In the genomic region with DNA sequence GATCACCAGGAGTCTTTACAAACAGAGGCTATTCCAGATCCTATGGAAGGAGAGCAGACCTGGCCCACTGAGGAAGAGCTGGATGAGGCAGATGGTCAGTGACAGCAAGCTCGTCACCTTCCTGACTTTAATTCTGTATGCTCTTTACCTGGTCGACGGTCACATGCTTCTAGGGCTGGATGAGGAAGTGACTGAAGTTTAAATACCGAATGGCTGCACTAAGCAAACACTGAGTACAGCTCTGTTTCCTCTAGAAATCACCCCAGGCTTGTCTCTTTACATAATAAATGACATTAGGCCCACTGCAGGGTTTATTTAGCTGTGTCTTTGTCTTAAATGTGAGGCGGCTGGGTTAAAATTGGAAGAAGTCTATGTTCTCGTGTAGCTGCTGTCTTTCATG, we compare ENCODE assay signal across 28 mouse cellular contexts. TPM values are rescaled to one million over a fixed set of nuclear protein-coding genes. Genes with fewer than 3 reads are reported as not detected.
DNase-seq lines count a peak whose midpoint lies in the region; ATAC-seq and TF ChIP-seq lines count a peak whose summit lies in the region.
"Had no signal": no experiment of that assay in that cellular context is flagged by ENCODE, and none has a peak within 500 bp of the region (broad histone marks: within the 10 kb centered on the region; RNA-seq: fewer than 3 reads in every experiment).

No protein-coding gene starts in this region.

- H3K4me2 ChIP-seq in liver, embryonic 11.5 days = no peak overlapping the region
- H3K4me2 ChIP-seq in CH12.LX (ENCODE audit: insufficient read depth, low read depth, poor library complexity, severe bottlenecking) = no peak overlapping the region
- H3K4me2 ChIP-seq in intestine, embryonic 15.5 days (replicated peaks) = peak overlapping the region; percentile 97
- H3K4me2 ChIP-seq in stomach, embryonic 16.5 days (ENCODE audit: low read depth, low read length) = no peak overlapping the region
- H3K4me2 ChIP-seq: forebrain, embryonic 13.5 days; heart, embryonic 13.5 days; hindbrain, embryonic 15.5 days; limb, embryonic 13.5 days; midbrain, embryonic 15.5 days; neural tube, embryonic 15.5 days had no signal

- peaks cover 4% of the 10 kb centered on the region for H3K4me1 ChIP-seq in liver, adult 2 months (ENCODE audit: control insufficient read depth, insufficient read depth, low read length)
- peaks cover 10% of the 10 kb centered on the region for H3K4me1 ChIP-seq in liver, embryonic 11.5 days (replicated peaks; ENCODE audit: control insufficient read depth, insufficient read depth, low read length)
- H3K4me1 ChIP-seq in CH12.LX (ENCODE audit: control insufficient read depth in 1 of 2, insufficient read depth in 2 of 2) = peaks cover 5 to 65% of the 10 kb centered on the region in 2 experiments; a peak in 3 of 4 replicates
- H3K4me1 ChIP-seq in intestine, embryonic 15.5 days (replicated peaks) = peaks cover 17% of the 10 kb centered on the region
- H3K4me1 ChIP-seq in stomach, embryonic 16.5 days (ENCODE audit: control insufficient read depth, insufficient read depth, low read length) = peaks cover 14% of the 10 kb centered on the region

- TF ChIP-seq CTCF in liver, adult 2 months (IDR thresholded peaks at IDR 0.05; ENCODE audit: low read depth, low read length) = no peak
- no peak for TF ChIP-seq CTCF in CH12.LX (conservative IDR thresholded peaks at IDR 0.05 in 1 of 2, IDR thresholded peaks at IDR 0.05 in 1 of 2; ENCODE audit: low read depth in 2 of 2, low read length in 2 of 2)

- H3K9ac ChIP-seq in liver, adult 2 months (ENCODE audit: low read depth, low read length) = no peak overlapping the region
- H3K9ac ChIP-seq in liver, embryonic 11.5 days (ENCODE audit: low read depth, low read length) = no peak overlapping the region
- no peak overlapping the region for H3K9ac ChIP-seq in CH12.LX (ENCODE audit: insufficient read depth, low read depth)
- H3K9ac ChIP-seq in intestine, embryonic 15.5 days = no peak overlapping the region
- H3K9ac ChIP-seq in stomach, embryonic 16.5 days (ENCODE audit: low read length) = 0 out of 2 replicates have a peak overlapping the region, but pooled peaks have one; percentile 2
- H3K9ac ChIP-seq: forebrain, embryonic 13.5 days; heart, embryonic 13.5 days; hindbrain, embryonic 15.5 days; midbrain, embryonic 15.5 days; neural tube, embryonic 15.5 days had no signal

- H3K36me3 ChIP-seq in liver, adult 2 months (ENCODE audit: control insufficient read depth, insufficient read depth, low read length) = peaks cover 58% of the 10 kb centered on the region
- peaks cover 67% of the 10 kb centered on the region for H3K36me3 ChIP-seq in liver, embryonic 11.5 days (ENCODE audit: control insufficient read depth, insufficient read depth, low read length)
- H3K36me3 ChIP-seq in CH12.LX (replicated peaks in 1 of 2; ENCODE audit: control insufficient read depth in 1 of 2, insufficient read depth in 1 of 2, low read length in 1 of 2) = peaks cover 60 to 75% of the 10 kb centered on the region in 2 experiments
- peaks cover 37% of the 10 kb centered on the region for H3K36me3 ChIP-seq in intestine, embryonic 15.5 days
- H3K36me3 ChIP-seq in stomach, embryonic 16.5 days (ENCODE audit: control insufficient read depth, insufficient read depth, low read length) = peaks cover 37% of the 10 kb centered on the region

- no peak overlapping the region for H3K27ac ChIP-seq in liver, adult 2 months (replicated peaks; ENCODE audit: insufficient read depth, low read depth, low read length)
- no peak overlapping the region for H3K27ac ChIP-seq in liver, embryonic 11.5 days (ENCODE audit: low read depth, low read length)
- no peak overlapping the region for H3K27ac ChIP-seq in CH12.LX (ENCODE audit: insufficient read depth, low read depth)
- H3K27ac ChIP-seq in intestine, embryonic 15.5 days = peak overlapping the region; percentile 24; the same call in 1 of the 2 replicates
- peak overlapping the region; percentile 29 for H3K27ac ChIP-seq in stomach, embryonic 16.5 days (ENCODE audit: low read length)
- H3K27ac ChIP-seq: forebrain, embryonic 13.5 days; heart, embryonic 13.5 days; hindbrain, embryonic 15.5 days; left cerebral cortex, adult 2 months; limb, embryonic 13.5 days; macrophage; midbrain, embryonic 15.5 days; neural tube, embryonic 15.5 days had no signal

- TF ChIP-seq RAD21 in CH12.LX (IDR thresholded peaks at IDR 0.05; ENCODE audit: low read depth, low read length) = no peak

- dilution Hi-C loops in CH12.LX (cut with MboI; ENCODE audit: extremely low pct_ligation_motif_present, extremely low pct_unique_long_range_greater_than_20kb, low sequenced_read_pairs) = no loop called here

- no peak overlapping the region for H3K4me3 ChIP-seq in liver, adult 2 months (ENCODE audit: insufficient read depth, low read depth, low read length)
- no peak overlapping the region for H3K4me3 ChIP-seq in liver, embryonic 11.5 days (ENCODE audit: low read depth, low read length)
- H3K4me3 ChIP-seq in CH12.LX (replicated peaks in 1 of 3; ENCODE audit: low read depth in 2 of 3, low read length in 2 of 3, poor library complexity in 1 of 3) = no peak overlapping the region
- H3K4me3 ChIP-seq in intestine, embryonic 15.5 days (replicated peaks) = no peak overlapping the region
- no peak overlapping the region for H3K4me3 ChIP-seq in stomach, embryonic 16.5 days (replicated peaks; ENCODE audit: low read length)
- H3K4me3 ChIP-seq: forebrain, embryonic 13.5 days; heart, embryonic 13.5 days; hindbrain, embryonic 15.5 days; left cerebral cortex, adult 2 months; limb, embryonic 13.5 days; midbrain, embryonic 15.5 days; neural tube, embryonic 15.5 days had no signal

- TF ChIP-seq POLR2A in liver, adult 2 months (IDR thresholded peaks at IDR 0.05; ENCODE audit: extremely low read depth, insufficient read depth, low read length) = no peak
- TF ChIP-seq POLR2A in CH12.LX (IDR thresholded peaks at IDR 0.05; ENCODE audit: low read depth, low read length) = peak; percentile 0; the same call in 1 of the 2 replicates

- in situ Hi-C loops in CH12.LX (cut with MboI; ENCODE audit: low pct_ligation_motif_present, low pct_unique_long_range_greater_than_20kb, low sequenced_read_pairs) = no loop called here

- peak; percentile 1 for DNase-seq in liver, adult 2 months (ENCODE audit: extremely low read depth, low read depth, low spot score)
- DNase-seq in liver, embryonic 11.5 days (ENCODE audit: low spot score) = no peak
- DNase-seq in CH12.LX (ENCODE audit: extremely low read depth) = no peak
- no peak for DNase-seq in testis, postnatal 10 days (ENCODE audit: low spot score)
- no peak for DNase-seq in spleen, postnatal 4 days (ENCODE audit: low spot score in 2 of 2)
- DNase-seq: adrenal gland, adult 2 months; cerebellum, adult 8-10 months; cerebellum, postnatal 25 days; gastrocnemius, postnatal 10 days; heart, postnatal 10 days; kidney, adult 9 months; kidney, postnatal 14 days; lung, postnatal 10 days; right cerebral cortex, postnatal 25 days; thymus, adult 18-20 months; thymus, postnatal 25 days had no signal

- 69% methylated on average over 6 of the region's 6 CpGs for WGBS in liver, adult 2 months
- WGBS in liver, embryonic 11.5 days = 84% methylated on average over 6 of the region's 6 CpGs
- 66% methylated on average over 6 of the region's 6 CpGs for WGBS in intestine, embryonic 15.5 days
- WGBS in stomach, embryonic 16.5 days = 57% methylated on average over 6 of the region's 6 CpGs

- H3K9me3 ChIP-seq in liver, embryonic 11.5 days (ENCODE audit: control insufficient read depth, low read length) = no peaks in the 10 kb centered on the region
- H3K9me3 ChIP-seq in CH12.LX (replicated peaks; ENCODE audit: low read length) = no peaks in the 10 kb centered on the region
- H3K9me3 ChIP-seq in intestine, embryonic 15.5 days = no peaks in the 10 kb centered on the region
- no peaks in the 10 kb centered on the region for H3K9me3 ChIP-seq in stomach, embryonic 16.5 days (replicated peaks; ENCODE audit: control insufficient read depth, low read length)
- H3K9me3 ChIP-seq: forebrain, embryonic 13.5 days; heart, embryonic 13.5 days; hindbrain, embryonic 15.5 days; limb, embryonic 13.5 days; midbrain, embryonic 15.5 days; neural tube, embryonic 15.5 days had no signal

- H3K27me3 ChIP-seq in liver, adult 2 months (ENCODE audit: control insufficient read depth, insufficient read depth, low read length) = no peaks in the 10 kb centered on the region
- H3K27me3 ChIP-seq in liver, embryonic 11.5 days (replicated peaks; ENCODE audit: control insufficient read depth, insufficient read depth, low read length) = no peaks in the 10 kb centered on the region
- no peaks in the 10 kb centered on the region for H3K27me3 ChIP-seq in CH12.LX (replicated peaks)
- no peaks in the 10 kb centered on the region for H3K27me3 ChIP-seq in intestine, embryonic 15.5 days (replicated peaks)
- H3K27me3 ChIP-seq in stomach, embryonic 16.5 days (ENCODE audit: control insufficient read depth, insufficient read depth, low read length) = no peaks in the 10 kb centered on the region
- H3K27me3 ChIP-seq: forebrain, embryonic 13.5 days; heart, embryonic 13.5 days; hindbrain, embryonic 15.5 days; limb, embryonic 13.5 days; midbrain, embryonic 15.5 days; neural tube, embryonic 15.5 days had no signal

- no peaks in the 10 kb centered on the region for H3K79me2 ChIP-seq in liver, adult 2 months (ENCODE audit: control insufficient read depth, insufficient read depth, low read length)
- peaks cover 54% of the 10 kb centered on the region for H3K79me2 ChIP-seq in CH12.LX (replicated peaks; ENCODE audit: control insufficient read depth, extremely low read depth, insufficient read depth, poor library complexity, severe bottlenecking)

- no peak for TF ChIP-seq EP300 in CH12.LX (IDR thresholded peaks at IDR 0.05; ENCODE audit: low read length)

- no peak for ATAC-seq in liver, embryonic 11.5 days (replicated peaks; ENCODE audit: low FRiP score)
- ATAC-seq in intestine, embryonic 15.5 days = peak; percentile 35; the same call in 1 of the 2 replicates
- ATAC-seq in stomach, embryonic 16.5 days (ENCODE audit: insufficient read depth, low FRiP score) = 0 out of 2 replicates have a peak, but pooled peaks have one; percentile 18
- ATAC-seq: activated CD4-positive, CD25-positive, alpha-beta regulatory T cell, adult 4 months; forebrain, embryonic 13.5 days; inflammation-experienced regulatory T-cells, adult 6 months; midbrain, embryonic 15.5 days had no signal

RNA-seq across cellular contexts. Expression of a gene that starts 3.7 kb away (rescaled TPM):
- 9.0 and 10.1 TPM in 2 replicates for total RNA-seq in liver, adult 2 months (2014; rRNA removed)
- 3.8 and 4.9 TPM in 2 replicates for polyA plus RNA-seq in liver, adult 2 months (2012; rRNA removed)
- polyA plus RNA-seq in liver, embryonic 11.5 days (2014; fragmentation: Nextera tagmentation; extraction: Ambion mirVana) = 72.4 and 81.3 TPM in 2 replicates
- total RNA-seq in CH12.LX (2012; rRNA removed) (85.2 and 127 TPM in 2 replicates), CH12.LX (2014; rRNA removed) (101 and 105 TPM in 2 replicates)
- 149 and 162 TPM in 2 replicates for polyA plus RNA-seq in CH12.LX (2012; ENCODE audit: insufficient read length, low read depth)
- 49.6 and 53.5 TPM in 2 replicates for polyA plus RNA-seq in intestine, embryonic 15.5 days (2015; fragmentation: Nextera tagmentation; extraction: Ambion mirVana)
- 47.0 and 48.3 TPM in 2 replicates for polyA plus RNA-seq in stomach, embryonic 16.5 days (2015; fragmentation: Nextera tagmentation; extraction: Ambion mirVana)

RNA-seq across cellular contexts. Expression of a gene that starts 4.7 kb away (rescaled TPM):
- 1.5 and 3.3 TPM in 2 replicates for total RNA-seq in liver, adult 2 months (2014; rRNA removed)
- 7.5 and 10.3 TPM in 2 replicates for polyA plus RNA-seq in liver, adult 2 months (2012; rRNA removed)
- polyA plus RNA-seq in liver, embryonic 11.5 days (2014; fragmentation: Nextera tagmentation; extraction: Ambion mirVana) = 4.2 TPM in 2 replicates
- 2.4 and 3.8 TPM in 2 replicates for total RNA-seq in CH12.LX (2012; rRNA removed)
- 0.75 and 0.93 TPM in 2 replicates for total RNA-seq in CH12.LX (2014; rRNA removed)
- polyA plus RNA-seq in CH12.LX (2012; ENCODE audit: insufficient read length, low read depth) = 3.1 and 3.8 TPM in 2 replicates
- 5.1 TPM in 2 replicates for polyA plus RNA-seq in intestine, embryonic 15.5 days (2015; fragmentation: Nextera tagmentation; extraction: Ambion mirVana)
- 6.0 and 7.0 TPM in 2 replicates for polyA plus RNA-seq in stomach, embryonic 16.5 days (2015; fragmentation: Nextera tagmentation; extraction: Ambion mirVana)

RNA-seq across cellular contexts. Expression of a gene that starts 24.1 kb away (rescaled TPM):
- total RNA-seq in liver, adult 2 months (2014; rRNA removed) = 12.8 and 17.2 TPM in 2 replicates
- 16.6 and 16.8 TPM in 2 replicates for polyA plus RNA-seq in liver, adult 2 months (2012; rRNA removed)
- polyA plus RNA-seq in liver, embryonic 11.5 days (2014; fragmentation: Nextera tagmentation; extraction: Ambion mirVana) = 10.7 and 12.4 TPM in 2 replicates
- total RNA-seq in CH12.LX (2012; rRNA removed) (12.0 and 12.1 TPM in 2 replicates), CH12.LX (2014; rRNA removed) (8.0 and 9.0 TPM in 2 replicates)
- 14.8 and 18.5 TPM in 2 replicates for polyA plus RNA-seq in CH12.LX (2012; ENCODE audit: insufficient read length, low read depth)
- 11.9 and 12.4 TPM in 2 replicates for polyA plus RNA-seq in intestine, embryonic 15.5 days (2015; fragmentation: Nextera tagmentation; extraction: Ambion mirVana)
- 15.8 and 15.9 TPM in 2 replicates for polyA plus RNA-seq in stomach, embryonic 16.5 days (2015; fragmentation: Nextera tagmentation; extraction: Ambion mirVana)

RNA-seq across cellular contexts. Expression of a gene that starts 24.2 kb away (rescaled TPM):
- total RNA-seq in liver, adult 2 months (2014; rRNA removed) = 31.9 and 39.3 TPM in 2 replicates
- 24.2 and 35.3 TPM in 2 replicates for polyA plus RNA-seq in liver, adult 2 months (2012; rRNA removed)
- polyA plus RNA-seq in liver, embryonic 11.5 days (2014; fragmentation: Nextera tagmentation; extraction: Ambion mirVana) = 10.0 and 10.1 TPM in 2 replicates
- total RNA-seq in CH12.LX (2012; rRNA removed) (4.0 and 5.9 TPM in 2 replicates), CH12.LX (2014; rRNA removed) (5.7 and 6.7 TPM in 2 replicates)
- 5.7 and 7.6 TPM in 2 replicates for polyA plus RNA-seq in CH12.LX (2012; ENCODE audit: insufficient read length, low read depth)
- 16.1 and 16.6 TPM in 2 replicates for polyA plus RNA-seq in intestine, embryonic 15.5 days (2015; fragmentation: Nextera tagmentation; extraction: Ambion mirVana)
- 18.6 and 19.1 TPM in 2 replicates for polyA plus RNA-seq in stomach, embryonic 16.5 days (2015; fragmentation: Nextera tagmentation; extraction: Ambion mirVana)

Comparison
In these comparisons a context has a peak if more than half of its experiments do, and no peak if none do; other contexts are left out.
1. H3K27ac ChIP-seq: peak in intestine, embryonic 15.5 days (single experiment) and stomach, embryonic 16.5 days (single experiment); none in liver, adult 2 months (single experiment), liver, embryonic 11.5 days (single experiment) and CH12.LX (single experiment).